Mouse (Mus musculus): ENCODE measurements around the gene Lair1. TPM values are rescaled to one million over a fixed set of nuclear protein-coding genes. Genes with fewer than 3 reads are reported as not detected.
"Not testable (repeated sequence)": the region's sequence is repeated elsewhere in the genome, so short reads cannot be mapped to it uniquely, and the experiment has no call there.

Gene Lair1
- polyA plus RNA-seq, 1 experiment from 2014 or later: 1.4 TPM

- no peaks in the 10 kb centered on the region for H3K36me3 ChIP-seq (ENCODE audit: control insufficient read depth, insufficient read depth, low read length)
- no peak overlapping the region for H3K27ac ChIP-seq (ENCODE audit: low read depth, low read length)
- ATAC-seq (ENCODE audit: low FRiP score, low TSS enrichment): no peak
- H3K4me3 ChIP-seq (ENCODE audit: low read length): no peak overlapping the region
- 100% methylated on average over 1 of the region's 1 CpGs for WGBS
- no peak overlapping the region for H3K9ac ChIP-seq (ENCODE audit: low read depth, low read length)
- no peak overlapping the region for H3K4me2 ChIP-seq (replicated peaks; ENCODE audit: low read depth, low read length)
- no peaks in the 10 kb centered on the region for H3K27me3 ChIP-seq (ENCODE audit: control insufficient read depth, insufficient read depth, low read length)
- no peaks in the 10 kb centered on the region for H3K9me3 ChIP-seq (ENCODE audit: control insufficient read depth, low read length)
- no peaks in the 10 kb centered on the region for H3K4me1 ChIP-seq (ENCODE audit: control insufficient read depth, insufficient read depth, low read length)
Observed at GRCm38 (mm10) chr7:4063714-4064425, 866 bp upstream of the Lair1 start.

- 57% methylated on average over 9 of the region's 9 CpGs for WGBS
- not testable (repeated sequence) for H3K27me3 ChIP-seq (ENCODE audit: control insufficient read depth, insufficient read depth, low read length); H3K4me2 ChIP-seq (replicated peaks; ENCODE audit: low read depth, low read length); H3K9ac ChIP-seq (ENCODE audit: low read depth, low read length); H3K4me1 ChIP-seq (ENCODE audit: control insufficient read depth, insufficient read depth, low read length); H3K4me3 ChIP-seq (ENCODE audit: low read length); H3K36me3 ChIP-seq (ENCODE audit: control insufficient read depth, insufficient read depth, low read length); H3K27ac ChIP-seq (ENCODE audit: low read depth, low read length); H3K9me3 ChIP-seq (ENCODE audit: control insufficient read depth, low read length); ATAC-seq (ENCODE audit: low FRiP score, low TSS enrichment)
Observed at GRCm38 (mm10) chr7:4060602-4061188, 2.3 kb downstream of the Lair1 start.

GRCm38 (mm10) chr7:4026794-4027421 lies 36.1 kb downstream of the Lair1 start:
- H3K27me3 ChIP-seq (ENCODE audit: control insufficient read depth, insufficient read depth, low read length): no peaks in the 10 kb centered on the region
- no peaks in the 10 kb centered on the region for H3K36me3 ChIP-seq (ENCODE audit: control insufficient read depth, insufficient read depth, low read length)
- no peak overlapping the region for H3K27ac ChIP-seq (ENCODE audit: low read depth, low read length)
- ATAC-seq (ENCODE audit: low FRiP score, low TSS enrichment): no peak
- no peak overlapping the region for H3K4me2 ChIP-seq (replicated peaks; ENCODE audit: low read depth, low read length)
- no peak overlapping the region for H3K9ac ChIP-seq (ENCODE audit: low read depth, low read length)
- no peak overlapping the region for H3K4me3 ChIP-seq (ENCODE audit: low read length)
- 32% methylated on average over 3 of the region's 3 CpGs for WGBS
- no peaks in the 10 kb centered on the region for H3K9me3 ChIP-seq (ENCODE audit: control insufficient read depth, low read length)
- H3K4me1 ChIP-seq (ENCODE audit: control insufficient read depth, insufficient read depth, low read length): no peaks in the 10 kb centered on the region

- H3K27ac ChIP-seq (ENCODE audit: low read depth, low read length); H3K27me3 ChIP-seq (ENCODE audit: control insufficient read depth, insufficient read depth, low read length); H3K9me3 ChIP-seq (ENCODE audit: control insufficient read depth, low read length); H3K9ac ChIP-seq (ENCODE audit: low read depth, low read length); ATAC-seq (ENCODE audit: low FRiP score, low TSS enrichment); H3K4me1 ChIP-seq (ENCODE audit: control insufficient read depth, insufficient read depth, low read length); H3K4me3 ChIP-seq (ENCODE audit: low read length); H3K4me2 ChIP-seq (replicated peaks; ENCODE audit: low read depth, low read length); H3K36me3 ChIP-seq (ENCODE audit: control insufficient read depth, insufficient read depth, low read length): not testable (repeated sequence)
- 66% methylated on average over 3 of the region's 3 CpGs for WGBS
Observed at GRCm38 (mm10) chr7:4004636-4005035, 58.4 kb downstream of the Lair1 start.

- H3K27me3 ChIP-seq (ENCODE audit: control insufficient read depth, insufficient read depth, low read length); H3K4me3 ChIP-seq (ENCODE audit: low read length); H3K27ac ChIP-seq (ENCODE audit: low read depth, low read length); ATAC-seq (ENCODE audit: low FRiP score, low TSS enrichment); H3K4me2 ChIP-seq (replicated peaks; ENCODE audit: low read depth, low read length); H3K9ac ChIP-seq (ENCODE audit: low read depth, low read length); H3K36me3 ChIP-seq (ENCODE audit: control insufficient read depth, insufficient read depth, low read length); H3K9me3 ChIP-seq (ENCODE audit: control insufficient read depth, low read length); H3K4me1 ChIP-seq (ENCODE audit: control insufficient read depth, insufficient read depth, low read length): not testable (repeated sequence)
- WGBS: 80% methylated on average over 4 of the region's 4 CpGs
Observed at GRCm38 (mm10) chr7:4003996-4004395, 59.0 kb downstream of the Lair1 start.

GRCm38 (mm10) chr7:3962017-3962416 lies 101.0 kb downstream of the Lair1 start:
- Histone ChIP-seq H3K4me3 (ENCODE audit: low read length) (no peak overlapping the region), H3K4me1 (ENCODE audit: control insufficient read depth, insufficient read depth, low read length) (no peaks in the 10 kb centered on the region), H3K27me3 (ENCODE audit: control insufficient read depth, insufficient read depth, low read length) (no peaks in the 10 kb centered on the region), H3K27ac (ENCODE audit: low read depth, low read length) (no peak overlapping the region), H3K9ac (ENCODE audit: low read depth, low read length) (no peak overlapping the region), H3K36me3 (ENCODE audit: control insufficient read depth, insufficient read depth, low read length) (no peaks in the 10 kb centered on the region), H3K4me2 (replicated peaks; ENCODE audit: low read depth, low read length) (no peak overlapping the region), H3K9me3 (ENCODE audit: control insufficient read depth, low read length) (no peaks in the 10 kb centered on the region)
- no peak for ATAC-seq (ENCODE audit: low FRiP score, low TSS enrichment)
- 89% methylated on average over 2 of the region's 2 CpGs for WGBS

- 90% methylated on average over 3 of the region's 3 CpGs for WGBS
- Histone ChIP-seq H3K4me3 (ENCODE audit: low read length) (no peak overlapping the region), H3K27me3 (ENCODE audit: control insufficient read depth, insufficient read depth, low read length) (no peaks in the 10 kb centered on the region)
Observed at GRCm38 (mm10) chr7:3957387-3957786, 105.6 kb downstream of the Lair1 start.

More at GRCm38 (mm10) chr7:3957387-3957786, 105.6 kb downstream of the Lair1 start:
- Histone ChIP-seq H3K4me2 (replicated peaks; ENCODE audit: low read depth, low read length) (no peak overlapping the region), H3K9ac (ENCODE audit: low read depth, low read length) (no peak overlapping the region), H3K36me3 (ENCODE audit: control insufficient read depth, insufficient read depth, low read length) (no peaks in the 10 kb centered on the region), H3K4me1 (ENCODE audit: control insufficient read depth, insufficient read depth, low read length) (no peaks in the 10 kb centered on the region), H3K27ac (ENCODE audit: low read depth, low read length) (no peak overlapping the region), H3K9me3 (ENCODE audit: control insufficient read depth, low read length) (no peaks in the 10 kb centered on the region)
- no peak for ATAC-seq (ENCODE audit: low FRiP score, low TSS enrichment)

All from kidney, embryonic 14.5 days (tissue).